Mouse (Mus musculus): ENCODE measurements around the gene Abcf3. TPM values are rescaled to one million over a fixed set of nuclear protein-coding genes. Genes with fewer than 3 reads are reported as not detected.
A peak's percentile ranks its signal among the peaks of the same experiment; 100 is the strongest.

The Abcf3 gene
- polyA plus RNA-seq, 1 experiment from 2014 or later: 38.8 TPM

DNA sequence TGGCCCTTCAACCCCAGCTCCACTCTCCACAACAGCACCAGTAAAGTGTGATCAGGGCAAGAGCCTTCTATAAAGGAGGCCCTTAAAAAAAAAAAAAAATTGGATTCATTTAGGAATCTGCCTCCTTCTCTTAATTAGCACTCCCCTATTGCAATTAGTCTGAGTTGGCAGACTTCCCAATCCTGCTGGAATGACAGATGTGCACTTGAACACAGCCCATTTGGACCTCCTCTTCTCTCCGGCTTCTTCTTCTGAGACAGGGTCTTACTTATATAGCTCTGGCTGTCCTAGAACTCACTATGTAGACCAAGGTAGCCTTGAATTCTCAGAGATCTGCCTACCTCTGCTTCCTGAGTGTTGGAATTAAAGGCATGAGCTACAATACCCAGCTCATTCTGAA lies 19.0 kb upstream of the Abcf3 start:
- Histone ChIP-seq H3K9ac (peak overlapping the region; percentile 25; the same call in 1 of the 2 replicates), H3K27me3 (replicated peaks) (no peaks in the 10 kb centered on the region), H3K4me3 (no peak overlapping the region), H3K36me3 (peaks cover 91% of the 10 kb centered on the region), H3K27ac (peak overlapping the region; percentile 59), H3K9me3 (replicated peaks) (no peaks in the 10 kb centered on the region), H3K4me1 (peaks cover 24% of the 10 kb centered on the region), H3K4me2 (no peak overlapping the region)
- WGBS (ENCODE audit: insufficient replicate concordance): 73% methylated on average over 1 of the region's 1 CpGs
- ATAC-seq: no peak

DNA sequence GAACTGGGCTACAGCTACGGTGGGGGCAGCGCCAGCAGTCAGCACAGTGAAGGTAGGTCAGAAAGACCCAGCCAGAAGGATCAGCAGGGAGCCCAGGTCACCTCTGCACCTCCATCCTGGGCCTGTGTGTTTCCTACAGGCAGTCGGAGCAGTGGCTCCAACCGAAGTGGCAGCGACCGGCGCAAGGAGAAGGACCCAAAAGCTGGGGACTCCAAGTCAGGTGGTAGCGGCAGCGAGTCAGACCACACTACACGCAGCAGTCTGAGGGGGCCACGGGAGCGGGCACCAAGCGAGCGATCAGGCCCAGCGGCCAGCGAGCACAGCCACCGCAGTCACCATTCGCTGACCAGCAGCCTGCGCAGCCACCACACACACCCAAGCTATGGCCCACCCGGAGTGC lies 17.4 kb upstream of the Abcf3 start:
- Histone ChIP-seq H3K4me3 (no peak overlapping the region), H3K9me3 (replicated peaks) (no peaks in the 10 kb centered on the region), H3K9ac (no peak overlapping the region), H3K36me3 (peaks cover 77% of the 10 kb centered on the region), H3K4me2 (no peak overlapping the region), H3K27ac (no peak overlapping the region), H3K27me3 (replicated peaks) (no peaks in the 10 kb centered on the region), H3K4me1 (peaks cover 27% of the 10 kb centered on the region)
- ATAC-seq: no peak
- 91% methylated on average over 20 of the region's 20 CpGs for WGBS (ENCODE audit: insufficient replicate concordance)

DNA sequence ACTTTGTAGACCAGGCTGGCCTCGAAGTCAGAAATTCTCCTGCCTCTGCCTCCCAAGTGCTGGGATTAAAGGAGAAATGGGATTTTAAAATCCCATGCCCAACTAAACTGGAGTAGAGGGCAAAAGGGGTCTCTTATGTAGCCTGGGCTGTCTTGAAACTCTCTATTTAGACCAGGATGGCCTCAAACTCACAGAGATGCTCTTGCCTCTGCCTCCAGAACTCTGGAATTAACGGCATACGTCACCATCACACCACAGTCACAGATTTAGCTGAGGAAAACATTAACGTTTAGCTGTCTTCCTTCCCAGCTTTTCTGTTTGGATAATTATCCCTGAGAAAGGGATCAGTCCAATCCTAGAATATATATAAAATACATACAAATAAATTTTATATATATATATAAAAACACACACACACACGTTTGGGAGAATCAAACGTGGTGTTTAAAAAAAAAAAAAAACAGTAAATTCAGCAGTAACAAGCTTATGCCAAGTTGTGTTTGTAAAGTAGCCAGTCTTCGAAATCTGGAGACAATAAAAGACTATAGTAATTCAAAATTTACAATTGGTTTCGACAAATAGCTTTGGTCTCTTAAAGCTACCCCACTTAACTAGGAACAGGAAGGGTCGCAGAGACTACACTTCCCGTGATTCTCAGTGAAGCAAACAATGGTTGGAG lies 13.6 kb upstream of the Abcf3 start:
- peaks cover 67% of the 10 kb centered on the region for H3K36me3 ChIP-seq
- peaks cover 38% of the 10 kb centered on the region for H3K4me1 ChIP-seq
- 37% methylated on average over 10 of the region's 10 CpGs for WGBS (ENCODE audit: insufficient replicate concordance)

DNA sequence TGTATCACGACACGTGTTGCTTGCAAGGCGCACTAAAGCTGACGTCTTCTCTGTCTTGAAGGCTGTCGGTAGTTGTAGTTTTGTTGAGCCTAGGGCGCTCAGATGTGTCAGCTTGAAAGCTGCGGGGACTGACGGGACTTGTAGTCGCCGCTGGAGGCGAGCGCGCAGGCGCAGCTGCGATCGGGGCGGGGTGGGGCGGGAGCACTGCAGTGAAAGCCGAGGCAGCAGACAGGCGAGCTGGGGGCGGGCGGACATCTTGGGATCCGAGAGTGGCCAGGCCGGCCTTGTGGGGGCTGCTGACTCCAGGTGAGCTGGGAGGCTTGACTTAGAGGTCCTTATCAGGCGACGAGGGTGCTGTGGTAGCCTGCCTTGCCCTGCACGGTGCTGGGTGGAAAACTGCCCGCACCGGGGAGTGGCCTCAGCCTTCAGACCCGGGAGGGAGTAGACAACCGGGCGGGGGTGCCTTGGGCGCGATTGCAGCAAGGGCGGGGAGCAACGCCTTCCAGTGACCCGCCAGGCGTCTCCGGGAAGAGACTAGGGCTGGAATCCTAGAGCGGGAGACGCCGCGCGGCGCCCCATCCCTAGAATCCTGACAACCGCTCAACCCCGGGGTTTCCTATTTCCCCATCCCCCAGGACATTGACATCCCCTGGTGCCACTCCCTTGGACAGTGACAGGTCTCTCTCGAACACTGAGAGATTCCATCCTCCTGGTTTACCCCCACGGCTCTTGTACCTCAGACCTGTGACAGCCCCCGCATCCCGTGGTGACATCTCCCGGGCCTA lies 12.9 kb upstream of the Abcf3 start, which contains the start of gene Ap2m1:
Ap2m1 (plus strand) TSS at position 183 of the 785 bp plus-strand sequence.
- Histone ChIP-seq H3K9ac (peak within 1 kb of the TSS; percentile 90), H3K27me3 (replicated peaks) (no peaks in the 10 kb centered on the region), H3K9me3 (replicated peaks) (no peaks in the 10 kb centered on the region), H3K4me3 (peak within 1 kb of the TSS; percentile 88), H3K27ac (peak within 1 kb of the TSS; percentile 98), H3K4me2 (peak within 1 kb of the TSS; percentile 88), H3K4me1 (peaks cover 46% of the 10 kb centered on the region), H3K36me3 (peaks cover 67% of the 10 kb centered on the region)
- peak; percentile 96 for ATAC-seq
- WGBS (ENCODE audit: insufficient replicate concordance): under 1% methylated on average over 49 of the region's 52 CpGs

More for the DNA sequence above, 13.6 kb upstream of the Abcf3 start:
- no peak for ATAC-seq
- Histone ChIP-seq H3K4me2 (peak overlapping the region; percentile 88), H3K27me3 (replicated peaks) (no peaks in the 10 kb centered on the region), H3K4me3 (peak overlapping the region; percentile 88; the same call in 1 of the 2 replicates), H3K9ac (no peak overlapping the region), H3K27ac (no peak overlapping the region), H3K9me3 (replicated peaks) (no peaks in the 10 kb centered on the region)

DNA sequence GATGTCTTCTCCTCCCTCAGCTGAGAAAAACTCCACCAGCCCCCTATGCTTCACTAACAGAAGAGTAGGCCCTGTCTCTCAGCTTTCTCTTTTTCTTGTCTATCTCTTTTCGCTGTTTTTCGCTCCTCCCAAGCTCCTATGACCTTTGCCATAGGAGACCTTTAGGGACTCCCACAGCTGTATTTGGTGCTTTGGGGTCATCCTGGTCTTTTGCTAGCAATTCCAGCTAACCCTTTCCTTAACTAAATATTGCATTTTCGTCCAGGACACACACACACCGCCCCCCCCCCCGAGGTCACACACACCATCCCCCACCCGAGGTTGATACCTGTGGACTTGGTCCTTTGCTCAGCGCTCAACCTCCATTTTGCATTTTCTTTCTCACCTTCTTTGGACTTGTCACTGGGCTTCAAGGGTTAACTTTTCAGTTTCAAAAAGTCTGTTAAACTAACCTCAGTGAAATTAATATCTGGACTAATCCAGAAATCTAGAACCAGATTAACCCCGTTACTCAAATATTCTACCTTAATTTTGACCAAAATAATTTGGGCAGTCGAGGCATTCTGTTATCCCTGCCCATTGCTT lies 12.2 kb upstream of the Abcf3 start:
- peak overlapping the region; percentile 98 for H3K27ac ChIP-seq
- H3K36me3 ChIP-seq: peaks cover 67% of the 10 kb centered on the region
- H3K4me2 ChIP-seq: peak overlapping the region; percentile 88
- no peaks in the 10 kb centered on the region for H3K9me3 ChIP-seq (replicated peaks)
- ATAC-seq: no peak
- no peaks in the 10 kb centered on the region for H3K27me3 ChIP-seq (replicated peaks)
- peak overlapping the region; percentile 90 for H3K9ac ChIP-seq
- peaks cover 48% of the 10 kb centered on the region for H3K4me1 ChIP-seq
- 19% methylated on average over 9 of the region's 9 CpGs for WGBS (ENCODE audit: insufficient replicate concordance)
- peak overlapping the region; percentile 88 for H3K4me3 ChIP-seq

DNA sequence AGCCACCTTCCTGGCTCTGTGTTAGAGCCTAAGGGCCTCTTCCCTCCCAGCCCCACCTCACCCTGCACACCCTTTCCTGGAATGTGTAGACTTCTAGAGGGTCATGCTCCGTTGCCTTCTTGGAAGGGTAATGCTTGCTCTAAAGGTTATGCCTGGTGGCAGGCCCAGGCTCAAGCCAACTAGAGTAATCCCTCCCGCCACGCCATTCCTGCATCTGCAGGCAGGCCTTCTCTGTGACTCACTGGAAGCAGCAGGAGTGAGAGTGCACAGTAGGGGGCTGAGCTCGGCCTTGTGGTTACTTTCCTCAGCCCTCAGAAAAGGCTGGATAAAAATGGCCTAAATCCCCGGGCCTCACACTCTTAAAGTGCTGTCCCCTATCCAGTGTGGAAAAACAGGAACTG lies 11.3 kb upstream of the Abcf3 start:
- H3K27me3 ChIP-seq (replicated peaks): no peaks in the 10 kb centered on the region
- H3K27ac ChIP-seq: peak overlapping the region; percentile 98
- WGBS (ENCODE audit: insufficient replicate concordance): 24% methylated on average over 5 of the region's 5 CpGs
- no peaks in the 10 kb centered on the region for H3K9me3 ChIP-seq (replicated peaks)
- H3K4me1 ChIP-seq: peaks cover 48% of the 10 kb centered on the region
- H3K36me3 ChIP-seq: peaks cover 67% of the 10 kb centered on the region
- no peak for ATAC-seq
- peak overlapping the region; percentile 88 for H3K4me2 ChIP-seq
- H3K4me3 ChIP-seq: peak overlapping the region; percentile 88
- H3K9ac ChIP-seq: peak overlapping the region; percentile 90

DNA sequence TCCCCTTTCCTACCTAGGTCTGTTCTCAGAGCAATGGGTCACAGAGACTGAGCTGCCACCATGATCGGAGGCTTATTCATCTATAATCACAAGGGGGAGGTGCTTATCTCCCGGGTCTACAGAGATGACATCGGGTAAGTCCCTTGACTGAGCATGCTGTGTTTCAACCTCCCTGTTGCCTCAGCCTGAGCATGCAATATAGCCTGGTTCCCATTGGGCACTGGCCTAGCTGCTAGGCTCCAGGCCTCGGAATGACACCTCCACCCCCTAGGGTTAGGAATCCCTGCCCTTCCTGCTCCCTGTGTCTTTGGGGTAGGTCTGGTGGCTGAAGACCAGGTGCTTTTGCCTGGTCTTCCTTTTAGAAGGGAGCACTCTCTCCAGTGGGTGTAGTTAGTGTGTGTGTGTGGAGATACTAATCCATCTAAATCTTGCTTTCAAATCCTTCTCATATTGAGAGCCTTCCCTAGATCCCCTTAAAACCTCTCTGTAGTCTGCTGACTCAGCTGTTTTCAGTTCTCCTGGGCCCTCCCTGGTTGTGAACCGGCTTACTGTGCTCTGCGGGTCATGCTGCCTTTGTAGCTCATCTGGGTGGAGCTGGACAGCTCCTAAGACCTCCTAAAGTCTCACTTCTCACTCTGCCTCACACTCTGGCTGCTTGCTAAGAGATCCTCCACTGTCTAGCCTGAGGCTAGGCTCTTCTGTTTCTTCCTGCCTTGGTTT lies 10.6 kb upstream of the Abcf3 start:
- H3K27ac ChIP-seq: peak overlapping the region; percentile 98

DNA sequence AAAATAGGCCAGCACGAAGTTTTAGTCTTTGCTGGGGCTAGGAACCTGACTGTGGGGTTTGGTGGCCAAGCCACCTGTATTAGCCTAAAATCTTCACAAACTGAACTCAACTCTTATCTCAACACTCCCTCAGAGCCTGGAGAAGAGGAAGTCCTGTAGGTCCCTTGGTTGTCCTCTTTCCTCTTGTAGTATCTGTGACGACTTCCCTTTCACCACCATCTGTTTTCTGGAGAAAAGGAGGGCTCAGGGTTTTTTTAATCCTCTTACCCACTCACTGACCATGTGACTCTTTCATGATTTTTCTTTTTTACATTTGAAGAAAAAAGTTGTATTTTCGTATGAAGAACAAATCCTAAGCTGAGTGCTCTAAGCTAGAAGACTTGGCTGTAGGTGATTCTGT lies 8.7 kb upstream of the Abcf3 start:
- Histone ChIP-seq H3K4me3 (no peak overlapping the region), H3K36me3 (peaks cover 73% of the 10 kb centered on the region), H3K9ac (no peak overlapping the region), H3K9me3 (replicated peaks) (no peaks in the 10 kb centered on the region), H3K27me3 (replicated peaks) (no peaks in the 10 kb centered on the region), H3K27ac (peak overlapping the region; percentile 45), H3K4me2 (no peak overlapping the region), H3K4me1 (peaks cover 47% of the 10 kb centered on the region)
- ATAC-seq: no peak
- 52% methylated on average over 3 of the region's 3 CpGs for WGBS (ENCODE audit: insufficient replicate concordance)

More for the DNA sequence above, 10.6 kb upstream of the Abcf3 start:
- WGBS (ENCODE audit: insufficient replicate concordance): 22% methylated on average over 6 of the region's 6 CpGs
- no peak for ATAC-seq
- Histone ChIP-seq H3K4me3 (peak overlapping the region; percentile 88), H3K9ac (peak overlapping the region; percentile 90), H3K9me3 (replicated peaks) (no peaks in the 10 kb centered on the region), H3K27me3 (replicated peaks) (no peaks in the 10 kb centered on the region), H3K36me3 (peaks cover 67% of the 10 kb centered on the region), H3K4me1 (peaks cover 48% of the 10 kb centered on the region), H3K4me2 (peak overlapping the region; percentile 88)

DNA sequence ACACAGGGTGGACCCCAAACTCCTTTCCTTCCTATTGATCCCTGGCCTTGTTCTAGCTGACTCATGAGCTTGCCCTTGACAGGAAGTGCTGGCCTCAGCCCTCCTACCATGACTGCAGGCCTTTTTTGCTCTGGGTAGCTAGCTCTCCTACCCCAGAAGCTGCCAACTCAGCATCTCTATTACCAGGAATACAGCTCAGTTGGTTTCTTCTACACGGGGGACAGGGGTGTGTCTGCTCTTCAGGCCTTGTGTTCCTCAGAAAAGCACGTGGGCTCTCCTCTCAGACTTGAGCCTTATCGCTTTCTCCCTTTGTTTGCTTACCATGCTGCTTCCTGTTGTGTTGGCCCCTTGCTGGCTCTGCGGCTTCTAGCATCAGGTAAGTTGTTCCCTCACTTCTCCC lies 7.9 kb upstream of the Abcf3 start:
- Histone ChIP-seq H3K4me1 (peaks cover 45% of the 10 kb centered on the region), H3K4me3 (no peak overlapping the region), H3K4me2 (no peak overlapping the region), H3K36me3 (peaks cover 81% of the 10 kb centered on the region), H3K27ac (peak overlapping the region; percentile 45), H3K27me3 (replicated peaks) (no peaks in the 10 kb centered on the region), H3K9ac (peak overlapping the region; percentile 22; the same call in 1 of the 2 replicates), H3K9me3 (replicated peaks) (no peaks in the 10 kb centered on the region)
- WGBS (ENCODE audit: insufficient replicate concordance): 40% methylated on average over 4 of the region's 4 CpGs
- no peak for ATAC-seq

DNA sequence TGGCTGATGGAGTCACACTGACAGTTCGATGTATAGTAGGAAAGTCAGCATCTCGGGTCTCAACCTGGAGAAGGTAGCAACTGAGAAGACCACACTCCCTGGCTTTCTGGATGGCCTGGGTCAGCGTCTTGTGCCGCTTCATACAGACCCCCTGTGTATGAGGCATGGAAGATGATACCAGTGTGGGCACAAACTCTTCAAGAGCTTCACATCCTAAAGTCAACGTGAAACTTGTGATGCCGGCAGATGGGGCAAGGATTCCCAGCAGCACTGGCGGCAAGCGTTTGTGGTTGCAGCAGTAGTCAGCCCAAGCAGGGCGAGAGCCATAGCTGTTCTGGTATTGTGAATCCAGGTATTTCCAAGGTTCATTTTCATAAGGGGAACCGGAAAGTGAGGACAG lies 2.7 kb upstream of the Abcf3 start:
- no peak for ATAC-seq
- 90% methylated on average over 10 of the region's 10 CpGs for WGBS (ENCODE audit: insufficient replicate concordance)

DNA sequence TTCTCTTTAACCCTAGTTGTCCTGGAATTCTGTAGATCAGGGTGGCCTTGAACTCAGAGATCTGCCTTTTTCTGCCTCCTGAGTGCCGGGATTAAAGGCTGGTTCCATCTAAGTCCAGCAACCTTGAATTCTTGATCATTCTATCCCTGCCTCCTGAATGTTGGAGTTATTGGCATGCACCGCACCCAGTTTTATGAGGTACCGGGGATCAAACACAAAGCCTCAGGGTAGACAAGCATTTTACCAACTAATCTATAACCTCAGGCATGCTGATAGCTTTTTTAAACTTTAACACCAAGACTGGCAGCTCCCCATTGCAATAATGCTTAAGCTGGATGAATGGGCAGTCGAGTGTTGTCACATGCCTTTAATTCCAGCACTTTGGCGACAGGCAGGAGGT lies 954 bp upstream of the Abcf3 start:
- ATAC-seq: no peak
- peak overlapping the region; percentile 84 for H3K27ac ChIP-seq
- WGBS (ENCODE audit: insufficient replicate concordance): 56% methylated on average over 5 of the region's 5 CpGs
- peak overlapping the region; percentile 70 for H3K9ac ChIP-seq
- H3K9me3 ChIP-seq (replicated peaks): no peaks in the 10 kb centered on the region
- H3K36me3 ChIP-seq: peaks cover 64% of the 10 kb centered on the region
- peaks cover 25% of the 10 kb centered on the region for H3K4me1 ChIP-seq
- peak overlapping the region; percentile 89 for H3K4me2 ChIP-seq
- H3K4me3 ChIP-seq: peak overlapping the region; percentile 84
- no peaks in the 10 kb centered on the region for H3K27me3 ChIP-seq (replicated peaks)

More for the DNA sequence above, 2.7 kb upstream of the Abcf3 start:
- H3K4me1 ChIP-seq: peaks cover 26% of the 10 kb centered on the region
- no peak overlapping the region for H3K27ac ChIP-seq
- H3K27me3 ChIP-seq (replicated peaks): no peaks in the 10 kb centered on the region
- no peak overlapping the region for H3K4me3 ChIP-seq
- no peaks in the 10 kb centered on the region for H3K9me3 ChIP-seq (replicated peaks)
- H3K9ac ChIP-seq: no peak overlapping the region
- no peak overlapping the region for H3K4me2 ChIP-seq
- peaks cover 64% of the 10 kb centered on the region for H3K36me3 ChIP-seq

All from liver, embryonic 12.5 days (tissue).